Mouse (Mus musculus) retina, embryonic 14.5 days (tissue): Measurements from ENCODE around the gene Asb4.
"Not testable (repeated sequence)": the region's sequence is repeated elsewhere in the genome, so short reads cannot be mapped to it uniquely, and the experiment has no call there.

Experiments used
- DNase-seq: peaks from one replicate; pipeline ENCODE4 v3.0.0-alpha.2; 2015; ENCODE audit warnings: low spot score

Asb4 gene

GRCm38 (mm10) chr6:5383336-5384177 lies at the start of gene Asb4:
TSS of gene Asb4 (plus strand) at chr6:5383386.
- peak; percentile 44 for DNase-seq

- DNase-seq, result no peak
These were observed 49.2 kb upstream of the Asb4 start for GRCm38 (mm10) chr6:5334021-5334420.

- not testable (repeated sequence) for DNase-seq
These were observed 47.2 kb upstream of the Asb4 start for GRCm38 (mm10) chr6:5336016-5336415.

GRCm38 (mm10) chr6:5338781-5339180 lies 44.4 kb upstream of the Asb4 start:
- not testable (repeated sequence) for DNase-seq

GRCm38 (mm10) chr6:5339283-5339682 lies 43.9 kb upstream of the Asb4 start:
- DNase-seq, result not testable (repeated sequence)

GRCm38 (mm10) chr6:5344255-5344654 lies 38.9 kb upstream of the Asb4 start:
- no peak for DNase-seq

- DNase-seq, result no peak
These were observed 25.3 kb upstream of the Asb4 start for GRCm38 (mm10) chr6:5357873-5358272.

GRCm38 (mm10) chr6:5360402-5360801 lies 22.8 kb upstream of the Asb4 start:
- DNase-seq, result no peak

- no peak for DNase-seq
These were observed 21.2 kb upstream of the Asb4 start for GRCm38 (mm10) chr6:5361987-5362386.

- DNase-seq, result no peak
These were observed 17.3 kb upstream of the Asb4 start for GRCm38 (mm10) chr6:5365845-5366244.

GRCm38 (mm10) chr6:5376884-5377283 lies 6.3 kb upstream of the Asb4 start:
- DNase-seq, result no peak

GRCm38 (mm10) chr6:5379048-5379447 lies 4.1 kb upstream of the Asb4 start:
- DNase-seq, result no peak

GRCm38 (mm10) chr6:5379781-5380623 lies 3.2 kb upstream of the Asb4 start:
- peak; percentile 77 for DNase-seq

GRCm38 (mm10) chr6:5380624-5381252 lies 2.4 kb upstream of the Asb4 start:
- DNase-seq, result no peak

GRCm38 (mm10) chr6:5381918-5382582 lies 1.1 kb upstream of the Asb4 start:
- no peak for DNase-seq

GRCm38 (mm10) chr6:5382583-5383215 lies 487 bp upstream of the Asb4 start:
- DNase-seq, result peak; percentile 79

- DNase-seq, result peak; percentile 83
These were observed 948 bp downstream of the Asb4 start for GRCm38 (mm10) chr6:5384178-5384490.

- no peak for DNase-seq
These were observed 2.0 kb downstream of the Asb4 start for GRCm38 (mm10) chr6:5385161-5385640.

GRCm38 (mm10) chr6:5386486-5386885 lies 3.3 kb downstream of the Asb4 start:
- no peak for DNase-seq

- DNase-seq, result no peak
These were observed 4.2 kb downstream of the Asb4 start for GRCm38 (mm10) chr6:5387396-5387795.

GRCm38 (mm10) chr6:5390298-5390697 lies 7.1 kb downstream of the Asb4 start:
- no peak for DNase-seq
